Mouse (Mus musculus) embryonic facial prominence, embryonic 11.5 days (tissue): ENCODE measurements at regions not wholly inside any gene's neighbourhood (a gene's known extent, or its start where the extent isn't known, plus 50 kb on each side); places are given as distances from the start of the nearest gene placed in this dataset.

Experiments used
- ATAC-seq: fragments of 200-750 bp; cut with Nextera tagmentation; replicated peaks from 2 replicates; pipeline ENCODE4 v1.8.0; 2017; ENCODE audit warnings: low read depth; ENCODE audit not compliant: insufficient number of reproducible peaks, low FRiP score, low TSS enrichment
- DNase-seq: peaks from one replicate; pipeline ENCODE4 v3.0.0-alpha.2; 2015; ENCODE audit warnings: low spot score
- H3K27ac ChIP-seq: fragments of 300-500 bp; sonication (generic); replicated peaks from 2 replicates; pipeline ENCODE4 v1.5.1; 2014; ENCODE audit warnings: mild to moderate bottlenecking, low read depth, low read length, control low read depth
- H3K27me3 ChIP-seq: fragments of 300-500 bp; sonication (generic); 2 replicates; pipeline ENCODE4 v1.6.1; 2014; ENCODE audit warnings: mild to moderate bottlenecking, low read length, moderate library complexity, mixed read lengths; ENCODE audit not compliant: control insufficient read depth, insufficient read depth
- H3K36me3 ChIP-seq: fragments of 300-500 bp; sonication (generic); replicated peaks from 2 replicates; pipeline ENCODE4 v1.6.1; 2014; ENCODE audit warnings: low read depth, mild to moderate bottlenecking, low read length, moderate library complexity, mixed read lengths; ENCODE audit not compliant: control insufficient read depth, insufficient read depth
- H3K4me1 ChIP-seq: fragments of 300-500 bp; sonication (generic); 2 replicates; pipeline ENCODE4 v1.6.1; 2014; ENCODE audit warnings: low read length, mixed read lengths; ENCODE audit not compliant: control insufficient read depth, insufficient read depth
- H3K4me2 ChIP-seq: fragments of 300-500 bp; sonication (generic); 2 replicates; pipeline ENCODE4 v1.6.1; 2014; ENCODE audit warnings: low read depth, mild to moderate bottlenecking, control low read depth, low read length, moderate library complexity
- H3K4me3 ChIP-seq: fragments of 300-500 bp; sonication (generic); 2 replicates; pipeline ENCODE4 v1.5.1; 2014; ENCODE audit warnings: low read depth, low read length, control low read depth
- H3K9ac ChIP-seq: fragments of 300-500 bp; sonication (generic); replicated peaks from 2 replicates; pipeline ENCODE4 v1.6.1; 2014; ENCODE audit warnings: mild to moderate bottlenecking, control low read depth, low read length
- H3K9me3 ChIP-seq: fragments of 300-500 bp; sonication (generic); replicated peaks from 2 replicates; pipeline ENCODE4 v1.6.1; 2016; ENCODE audit warnings: mild to moderate bottlenecking, low read length, inconsistent platforms, mixed read lengths; ENCODE audit not compliant: control insufficient read depth
- WGBS: fragments of 180-500 bp; shearing (Covaris S2); extraction: QIAGEN DNeasy Blood & Tissue Kit; methylation state at CpG from one replicate; pipeline ENCODE4 v1.1.7; 2014; 5-methylcytosine and 5-hydroxymethylcytosine counted together

- Histone ChIP-seq H3K4me2 (no peak overlapping the region), H3K4me3 (no peak overlapping the region), H3K4me1 (no peaks in the 10 kb centered on the region), H3K36me3 (no peaks in the 10 kb centered on the region), H3K9ac (no peak overlapping the region), H3K27me3 (no peaks in the 10 kb centered on the region), H3K27ac (no peak overlapping the region), H3K9me3 (no peaks in the 10 kb centered on the region)
- WGBS: 47% methylated on average over 3 of the region's 3 CpGs
- ATAC-seq (no peak), DNase-seq (no peak)
Measured at GRCm38 (mm10) chr1:71923731-71924130, 270.7 kb upstream of the Fn1 start.

GRCm38 (mm10) chr1:71921456-71921855 is 268.5 kb upstream of the Fn1 start:
- WGBS: 91% methylated on average over 2 of the region's 2 CpGs
- H3K9me3 ChIP-seq: no peaks in the 10 kb centered on the region
- H3K36me3 ChIP-seq: no peaks in the 10 kb centered on the region
- DNase-seq (no peak), ATAC-seq (no peak)
- no peaks in the 10 kb centered on the region for H3K4me1 ChIP-seq
- no peak overlapping the region for H3K4me3 ChIP-seq
- no peak overlapping the region for H3K4me2 ChIP-seq
- no peak overlapping the region for H3K27ac ChIP-seq
- H3K9ac ChIP-seq: no peak overlapping the region
- no peaks in the 10 kb centered on the region for H3K27me3 ChIP-seq

GRCm38 (mm10) chr1:71919891-71920290 is 266.9 kb upstream of the Fn1 start:
- Histone ChIP-seq H3K4me3 (no peak overlapping the region), H3K9ac (no peak overlapping the region), H3K4me1 (no peaks in the 10 kb centered on the region), H3K36me3 (no peaks in the 10 kb centered on the region), H3K27me3 (no peaks in the 10 kb centered on the region), H3K27ac (no peak overlapping the region), H3K9me3 (no peaks in the 10 kb centered on the region), H3K4me2 (no peak overlapping the region)
- ATAC-seq (no peak), DNase-seq (no peak)
- WGBS: 96% methylated on average over 2 of the region's 2 CpGs

- no peak for ATAC-seq
- WGBS: 51% methylated on average over 2 of the region's 2 CpGs
- H3K4me2 ChIP-seq: no peak overlapping the region
Measured at GRCm38 (mm10) chr1:71917021-71917420, 264.0 kb upstream of the Fn1 start.

GRCm38 (mm10) chr1:71914439-71914838 is 261.4 kb upstream of the Fn1 start:
- ATAC-seq (no peak), DNase-seq (no peak)
- no peaks in the 10 kb centered on the region for H3K4me1 ChIP-seq
- no peak overlapping the region for H3K4me2 ChIP-seq
- H3K9me3 ChIP-seq: no peaks in the 10 kb centered on the region
- H3K9ac ChIP-seq: no peak overlapping the region
- H3K4me3 ChIP-seq: no peak overlapping the region
- no peaks in the 10 kb centered on the region for H3K27me3 ChIP-seq
- no peak overlapping the region for H3K27ac ChIP-seq
- 91% methylated on average over 3 of the region's 3 CpGs for WGBS
- H3K36me3 ChIP-seq: no peaks in the 10 kb centered on the region

More at GRCm38 (mm10) chr1:71917021-71917420, 264.0 kb upstream of the Fn1 start:
- Histone ChIP-seq H3K4me1 (no peaks in the 10 kb centered on the region), H3K9ac (no peak overlapping the region), H3K27ac (no peak overlapping the region), H3K9me3 (no peaks in the 10 kb centered on the region), H3K27me3 (no peaks in the 10 kb centered on the region), H3K36me3 (no peaks in the 10 kb centered on the region), H3K4me3 (no peak overlapping the region)
- no peak for DNase-seq

- no peak for DNase-seq
- Histone ChIP-seq H3K36me3 (no peaks in the 10 kb centered on the region), H3K4me2 (no peak overlapping the region), H3K9ac (no peak overlapping the region), H3K9me3 (no peaks in the 10 kb centered on the region), H3K4me1 (no peaks in the 10 kb centered on the region), H3K4me3 (no peak overlapping the region), H3K27ac (no peak overlapping the region), H3K27me3 (no peaks in the 10 kb centered on the region)
- 67% methylated on average over 5 of the region's 5 CpGs for WGBS
- ATAC-seq: no peak
Measured at GRCm38 (mm10) chr1:71913221-71913620, 260.2 kb upstream of the Fn1 start.

- Histone ChIP-seq H3K4me3 (no peak overlapping the region), H3K9me3 (no peaks in the 10 kb centered on the region), H3K27ac (no peak overlapping the region), H3K9ac (no peak overlapping the region), H3K27me3 (no peaks in the 10 kb centered on the region), H3K4me1 (no peaks in the 10 kb centered on the region), H3K36me3 (no peaks in the 10 kb centered on the region), H3K4me2 (no peak overlapping the region)
- WGBS: 14% methylated on average over 3 of the region's 3 CpGs
- DNase-seq (no peak), ATAC-seq (no peak)
Measured at GRCm38 (mm10) chr1:71912441-71912840, 259.4 kb upstream of the Fn1 start.

GRCm38 (mm10) chr1:71910125-71910524 is 257.1 kb upstream of the Fn1 start:
- Histone ChIP-seq H3K4me2 (no peak overlapping the region), H3K36me3 (no peaks in the 10 kb centered on the region), H3K27me3 (no peaks in the 10 kb centered on the region), H3K27ac (no peak overlapping the region), H3K9ac (no peak overlapping the region), H3K4me1 (no peaks in the 10 kb centered on the region), H3K4me3 (no peak overlapping the region), H3K9me3 (no peaks in the 10 kb centered on the region)
- no peak for DNase-seq
- ATAC-seq: no peak
- 87% methylated on average over 1 of the region's 1 CpGs for WGBS
